Mouse (Mus musculus): Measurements from ENCODE around the gene Kcnk16. TPM values are rescaled to one million over a fixed set of nuclear protein-coding genes. Genes with fewer than 3 reads are reported as not detected.

The Kcnk16 gene
- total RNA-seq (2023) = not detected

DNA sequence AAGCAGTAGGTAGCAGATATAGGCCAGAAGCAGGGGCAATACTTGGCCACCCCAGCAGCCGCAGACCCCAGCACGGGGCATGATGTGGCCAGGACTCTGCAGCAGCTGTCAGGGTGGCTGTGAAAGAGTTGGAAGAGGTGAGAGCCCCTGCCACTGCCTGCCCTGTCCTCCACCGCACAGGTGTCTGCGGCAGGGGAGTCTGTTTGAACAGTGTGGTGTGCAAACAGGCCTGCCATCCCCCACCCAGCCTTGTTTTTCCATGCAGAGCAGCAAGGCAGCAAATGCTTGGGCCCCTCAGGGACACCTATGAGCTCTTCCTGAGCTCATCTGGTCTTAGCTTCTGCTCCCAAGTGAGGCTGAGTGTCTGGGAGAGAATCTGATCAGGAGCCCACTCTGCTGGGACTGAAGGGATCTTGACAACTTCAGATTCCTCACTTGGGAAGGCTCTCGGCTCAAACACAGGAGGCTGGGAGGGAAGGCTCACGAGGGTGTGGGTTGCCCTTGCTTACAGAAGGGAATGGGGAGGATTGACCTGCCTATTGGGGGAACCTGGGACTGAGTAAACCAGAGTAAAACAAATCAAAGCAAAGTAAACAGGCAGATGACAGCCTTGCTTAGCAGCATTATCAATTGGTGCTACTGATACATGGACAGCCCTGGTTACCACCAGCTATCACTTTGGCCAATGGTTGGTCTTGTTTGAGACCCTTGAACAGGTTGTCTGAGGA, at the start of gene Kcnk16:
TSS of gene Kcnk16 (minus strand) at position 118 of the 728 bp plus-strand sequence.

DNA sequence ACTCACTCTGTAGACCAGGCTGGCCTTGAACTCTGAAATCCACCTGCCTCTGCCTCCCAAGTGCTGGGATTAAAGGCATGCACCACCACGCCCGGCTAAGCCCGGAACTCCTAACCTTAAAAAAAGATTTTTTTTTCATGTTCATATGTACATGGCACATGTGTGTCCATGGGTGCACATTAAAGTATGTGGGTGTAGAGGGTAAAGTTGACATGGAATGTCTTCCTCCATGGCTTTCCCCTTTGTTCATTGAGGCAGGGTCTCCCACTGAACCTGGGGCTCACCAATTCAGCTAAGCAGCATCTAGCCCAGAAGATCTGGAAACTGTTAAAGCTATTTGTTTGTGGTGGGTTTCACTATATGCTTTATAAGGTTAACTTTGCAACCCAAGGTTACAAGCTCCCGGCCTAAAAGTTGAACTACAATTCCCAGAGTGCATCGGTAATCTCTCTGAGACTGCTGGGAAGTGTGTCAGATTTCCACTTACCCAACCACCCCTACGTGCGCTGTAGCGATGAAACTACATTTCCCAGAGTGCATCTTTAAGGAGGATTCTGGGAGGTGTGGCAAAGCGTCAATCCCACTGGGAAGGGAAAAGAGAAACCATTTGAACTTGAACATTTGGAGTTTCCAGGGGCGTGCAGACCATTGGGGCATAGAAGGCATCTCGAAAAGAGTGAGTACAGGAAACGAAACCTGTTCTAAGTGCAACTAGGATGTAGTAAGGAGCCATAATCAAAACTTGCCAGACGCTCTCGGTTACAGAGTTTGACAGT, 25.3 kb upstream of the Kcnk16 start, which contains the start of gene Nudt13:
TSS of gene Nudt13 (plus strand) at position 581 of the 776 bp plus-strand sequence.

Other genes starting within 250 kb of the Kcnk16 start
- gene Saysd1, start 130.7 kb downstream of the Kcnk16 start, total RNA-seq (2023) = 1 to 10 TPM; 7.3 to 9.3 TPM
- 1 to 10 TPM; 2.1 to 2.4 TPM for gene Kcnk5, start 87.4 kb downstream of the Kcnk16 start, total RNA-seq (2023)
- 10 to 100 TPM; 14.3 to 18.2 TPM for gene Nudt13, start 25.5 kb upstream of the Kcnk16 start, total RNA-seq (2023)
- gene Ecd, start 78.9 kb upstream of the Kcnk16 start, total RNA-seq (2023) = 10 to 100 TPM; 38.4 to 43.9 TPM
- 10 to 100 TPM; 50.6 to 53.7 TPM for gene Fam149b, start 79.0 kb upstream of the Kcnk16 start, total RNA-seq (2023)
- 10 to 100 TPM; 80.0 to 85.8 TPM for gene Dnajc9, start 119.7 kb upstream of the Kcnk16 start, total RNA-seq (2023)
- 10 to 100 TPM; 32.3 to 37.5 TPM for gene Mrps16, start 124.4 kb upstream of the Kcnk16 start, total RNA-seq (2023)
- not detected for gene Cfap70, start 183.0 kb upstream of the Kcnk16 start, total RNA-seq (2023)
- gene Anxa7, start 210.9 kb upstream of the Kcnk16 start, total RNA-seq (2023) = 10 to 100 TPM; 47.4 to 53.4 TPM
- 10 to 100 TPM; 11.8 to 16.4 TPM for gene Mss51, start 227.7 kb upstream of the Kcnk16 start, total RNA-seq (2023)